Comparison of ENCODE assay signal across 15 mouse cellular contexts in the genomic region with DNA sequence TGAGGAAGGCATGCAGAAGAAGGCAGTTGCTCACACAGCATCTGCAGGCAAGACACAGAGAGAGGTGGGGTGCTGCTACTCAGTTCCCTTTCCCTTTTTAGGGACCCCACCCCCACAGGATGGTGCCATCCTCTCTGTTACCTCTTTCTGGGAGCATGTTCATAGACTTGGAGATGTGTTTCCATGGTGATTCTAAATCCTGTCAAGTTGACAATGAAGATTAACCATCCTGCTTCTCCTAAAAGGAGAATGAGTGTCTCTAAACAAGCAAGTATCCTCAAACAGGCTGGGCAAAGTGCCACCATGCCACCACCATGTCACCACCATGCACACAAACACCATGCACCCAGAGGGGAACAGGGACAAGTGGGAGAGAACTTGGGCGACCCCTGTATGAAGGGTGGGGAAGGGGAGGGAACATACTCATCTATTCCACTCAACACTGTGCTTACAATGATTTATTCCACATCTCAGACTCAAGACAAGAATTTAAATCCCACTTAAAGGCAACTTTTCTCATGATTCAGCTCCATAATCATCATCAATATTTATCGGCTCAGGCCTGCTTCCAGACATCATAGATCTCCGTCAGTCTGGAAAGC.
DNase-seq lines count a peak whose midpoint lies in the region; ATAC-seq lines count a peak whose summit lies in the region.
"Had no signal": no experiment of that assay in that cellular context is flagged by ENCODE, and none has a peak within 500 bp of the region (broad histone marks: within the 10 kb centered on the region; RNA-seq: fewer than 3 reads in every experiment).

No protein-coding gene starts in this region.

- H3K4me2 ChIP-seq in forebrain, embryonic 15.5 days (replicated peaks) = no peak overlapping the region
- no peak overlapping the region for H3K4me2 ChIP-seq in forebrain, embryonic 13.5 days
- H3K4me2 ChIP-seq: heart, embryonic 11.5 days had no signal

- peak; percentile 15 for DNase-seq in layer of hippocampus, adult 9-11 months
- DNase-seq in layer of hippocampus, postnatal 36 days = no peak
- peak; percentile 62 to 68 for DNase-seq in left cerebral cortex, postnatal 14 days (ENCODE audit: low spot score in 2 of 2)
- DNase-seq in right cerebral cortex, postnatal 36 days (ENCODE audit: low spot score in 2 of 2) = peak; percentile 12 to 48
- DNase-seq in cerebellum, postnatal 25 days = no peak
- DNase-seq in urinary bladder, postnatal 25 days (ENCODE audit: low spot score) = no peak
- DNase-seq: cerebellum, adult 9-10 months; gastrocnemius, postnatal 10 days; heart, postnatal 4 days; lung, postnatal 10 days had no signal

- no peaks in the 10 kb centered on the region for H3K36me3 ChIP-seq in forebrain, embryonic 15.5 days
- no peaks in the 10 kb centered on the region for H3K36me3 ChIP-seq in forebrain, embryonic 13.5 days (ENCODE audit: poor library complexity, severe bottlenecking)

- H3K4me3 ChIP-seq in forebrain, embryonic 15.5 days = no peak overlapping the region
- no peak overlapping the region for H3K4me3 ChIP-seq in forebrain, embryonic 13.5 days

- no peaks in the 10 kb centered on the region for H3K4me1 ChIP-seq in forebrain, embryonic 15.5 days
- H3K4me1 ChIP-seq in forebrain, embryonic 13.5 days = peaks cover 5% of the 10 kb centered on the region; the same call in 1 of the 2 replicates

- no peak overlapping the region for H3K9ac ChIP-seq in forebrain, embryonic 15.5 days (replicated peaks)
- H3K9ac ChIP-seq in forebrain, embryonic 13.5 days = no peak overlapping the region
- H3K9ac ChIP-seq: liver, embryonic 14.5 days had no signal

- no peaks in the 10 kb centered on the region for H3K9me3 ChIP-seq in forebrain, embryonic 15.5 days
- no peaks in the 10 kb centered on the region for H3K9me3 ChIP-seq in forebrain, embryonic 13.5 days (replicated peaks)

- peak; percentile 32; the same call in 1 of the 2 replicates for ATAC-seq in forebrain, embryonic 15.5 days (replicated peaks)
- no peak for ATAC-seq in forebrain, embryonic 13.5 days
- ATAC-seq: intestine, postnatal 0 days had no signal

- no peak overlapping the region for H3K27ac ChIP-seq in forebrain, embryonic 15.5 days (replicated peaks)
- no peak overlapping the region for H3K27ac ChIP-seq in forebrain, embryonic 13.5 days
- H3K27ac ChIP-seq: liver, embryonic 14.5 days had no signal

- intact Hi-C loops in left cerebral cortex, postnatal 14 days (cut with DNase I) = loop anchor here (5.0 kb wide), 1 partner anchor 152 kb away; no protein-coding TSS in a partner anchor

- no peaks in the 10 kb centered on the region for H3K27me3 ChIP-seq in forebrain, embryonic 15.5 days
- H3K27me3 ChIP-seq in forebrain, embryonic 13.5 days = no peaks in the 10 kb centered on the region

- WGBS in forebrain, embryonic 15.5 days = 58% methylated on average over 3 of the region's 3 CpGs
- 64% methylated on average over 3 of the region's 3 CpGs for WGBS in forebrain, embryonic 13.5 days

Comparison
In these comparisons a context has a peak if more than half of its experiments do, and no peak if none do; other contexts are left out.
1. DNase-seq: peak in layer of hippocampus, adult 9-11 months (single experiment), left cerebral cortex, postnatal 14 days (2 of 2) and right cerebral cortex, postnatal 36 days (2 of 2); none in layer of hippocampus, postnatal 36 days (0 of 2), cerebellum, postnatal 25 days (0 of 2) and urinary bladder, postnatal 25 days (single experiment).